Mouse (Mus musculus): ENCODE measurements around the gene Nrip1. TPM values are rescaled to one million over a fixed set of nuclear protein-coding genes. Genes with fewer than 3 reads are reported as not detected.

Nrip1 gene
- polyA plus RNA-seq, 1 experiment from 2014 or later, result 32.1 TPM

DNA sequence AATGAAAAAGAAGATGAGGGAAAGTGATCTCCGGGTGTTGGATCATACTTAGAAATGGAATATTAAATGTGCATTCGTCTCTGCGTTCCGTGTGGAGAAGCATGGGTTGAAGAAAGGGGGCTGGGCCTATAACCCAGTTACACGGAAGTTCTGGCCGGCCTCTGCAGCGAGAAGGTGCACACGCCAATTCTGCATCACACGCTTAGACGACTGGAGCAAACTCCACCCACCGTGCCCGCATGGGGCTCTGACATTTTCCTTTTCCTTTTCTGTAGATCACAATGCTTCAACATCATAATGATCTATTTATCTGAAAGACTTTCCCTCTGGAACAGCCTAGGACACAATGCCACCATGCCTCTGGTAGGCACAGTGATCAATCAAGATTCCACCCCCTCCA lies 16.5 kb downstream of the Nrip1 start:
- H3K9me3 ChIP-seq, result no peaks in the 10 kb centered on the region
- H3K9ac ChIP-seq, result no peak overlapping the region
- no peak overlapping the region for H3K4me2 ChIP-seq
- 93% methylated on average over 12 of the region's 12 CpGs for WGBS
- H3K27me3 ChIP-seq, result no peaks in the 10 kb centered on the region
- H3K27ac ChIP-seq, result no peak overlapping the region
- peaks cover 9% of the 10 kb centered on the region; the same call in 1 of the 2 replicates for H3K4me1 ChIP-seq
- no peaks in the 10 kb centered on the region for H3K36me3 ChIP-seq (replicated peaks)
- ATAC-seq (ENCODE audit: low FRiP score), result no peak
- H3K4me3 ChIP-seq (replicated peaks), result no peak overlapping the region

DNA sequence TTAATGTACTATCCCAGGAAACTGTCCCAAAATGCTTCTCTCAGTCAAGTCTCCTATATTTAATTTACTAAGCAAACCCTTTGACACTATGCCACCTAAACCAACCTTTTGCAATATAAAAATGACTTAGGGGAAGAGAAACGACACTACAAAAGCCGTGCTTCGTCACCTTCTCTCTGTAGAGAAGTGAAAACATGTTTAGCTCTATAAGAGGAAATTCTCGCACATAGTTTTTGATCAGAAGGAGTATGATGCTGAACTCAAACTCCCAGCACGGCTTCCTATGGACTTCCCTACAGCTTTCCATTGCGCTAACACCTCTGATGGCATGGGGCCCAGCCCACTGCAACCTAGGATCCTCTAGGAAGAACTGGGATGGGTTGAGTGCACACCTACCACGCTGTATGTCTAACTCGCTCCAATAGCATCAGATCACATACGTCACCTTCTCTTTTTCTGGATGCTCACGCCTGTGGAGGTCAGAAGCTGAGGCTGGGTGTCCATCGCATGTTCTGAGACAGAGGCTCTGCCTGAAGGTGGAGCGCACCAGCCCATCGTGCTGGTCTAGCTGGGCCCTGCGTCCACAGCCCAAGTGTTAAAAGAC lies 17.6 kb downstream of the Nrip1 start:
- ATAC-seq (ENCODE audit: low FRiP score), result no peak
- no peaks in the 10 kb centered on the region for H3K9me3 ChIP-seq
- 95% methylated on average over 14 of the region's 14 CpGs for WGBS
- H3K4me3 ChIP-seq (replicated peaks), result no peak overlapping the region
- no peaks in the 10 kb centered on the region for H3K36me3 ChIP-seq (replicated peaks)
- H3K9ac ChIP-seq, result no peak overlapping the region
- no peak overlapping the region for H3K27ac ChIP-seq
- H3K27me3 ChIP-seq, result no peaks in the 10 kb centered on the region
- peaks cover 9% of the 10 kb centered on the region; the same call in 1 of the 2 replicates for H3K4me1 ChIP-seq
- no peak overlapping the region for H3K4me2 ChIP-seq

GRCm38 (mm10) chr16:76355267-76355666 lies 18.4 kb downstream of the Nrip1 start:
- Histone ChIP-seq H3K4me1 (peaks cover 9% of the 10 kb centered on the region; the same call in 1 of the 2 replicates), H3K36me3 (replicated peaks) (no peaks in the 10 kb centered on the region), H3K4me3 (replicated peaks) (no peak overlapping the region), H3K27me3 (no peaks in the 10 kb centered on the region), H3K4me2 (no peak overlapping the region), H3K27ac (no peak overlapping the region), H3K9me3 (no peaks in the 10 kb centered on the region), H3K9ac (no peak overlapping the region)
- no peak for ATAC-seq (ENCODE audit: low FRiP score)
- 85% methylated on average over 5 of the region's 5 CpGs for WGBS

GRCm38 (mm10) chr16:76354841-76355240 lies 18.8 kb downstream of the Nrip1 start:
- Histone ChIP-seq H3K36me3 (replicated peaks) (0 out of 2 replicates have a peak, but pooled peaks cover under 1% of the 10 kb centered on the region), H3K4me1 (peaks cover 9% of the 10 kb centered on the region; the same call in 1 of the 2 replicates), H3K27me3 (no peaks in the 10 kb centered on the region), H3K9me3 (no peaks in the 10 kb centered on the region), H3K4me2 (no peak overlapping the region), H3K4me3 (replicated peaks) (no peak overlapping the region), H3K9ac (no peak overlapping the region), H3K27ac (no peak overlapping the region)
- WGBS, result 81% methylated on average over 3 of the region's 3 CpGs
- no peak for ATAC-seq (ENCODE audit: low FRiP score)

DNA sequence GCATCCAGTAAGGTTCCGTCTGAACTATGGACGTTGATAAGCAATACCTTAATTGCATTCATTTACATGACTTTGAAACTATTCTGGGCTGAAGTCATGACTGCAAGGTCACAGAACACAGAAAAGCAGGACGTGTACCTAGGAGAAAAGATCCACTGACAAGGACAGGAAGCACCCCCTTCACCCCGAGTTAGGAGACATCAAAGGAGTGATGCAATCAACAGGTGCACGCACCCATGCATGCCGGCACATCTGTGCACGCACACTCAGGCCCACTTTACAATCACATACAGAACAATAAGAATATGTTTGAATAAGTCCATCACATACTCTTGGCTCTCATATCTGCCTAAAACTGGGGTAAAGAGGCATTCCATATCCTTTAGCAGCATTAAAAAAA lies 19.3 kb downstream of the Nrip1 start:
- Histone ChIP-seq H3K4me3 (replicated peaks) (no peak overlapping the region), H3K27me3 (no peaks in the 10 kb centered on the region), H3K4me2 (no peak overlapping the region), H3K9ac (no peak overlapping the region), H3K9me3 (no peaks in the 10 kb centered on the region), H3K36me3 (replicated peaks) (0 out of 2 replicates have a peak, but pooled peaks cover 6% of the 10 kb centered on the region), H3K27ac (no peak overlapping the region), H3K4me1 (peaks cover 9% of the 10 kb centered on the region; the same call in 1 of the 2 replicates)
- ATAC-seq (ENCODE audit: low FRiP score), result no peak
- WGBS, result 85% methylated on average over 7 of the region's 7 CpGs

DNA sequence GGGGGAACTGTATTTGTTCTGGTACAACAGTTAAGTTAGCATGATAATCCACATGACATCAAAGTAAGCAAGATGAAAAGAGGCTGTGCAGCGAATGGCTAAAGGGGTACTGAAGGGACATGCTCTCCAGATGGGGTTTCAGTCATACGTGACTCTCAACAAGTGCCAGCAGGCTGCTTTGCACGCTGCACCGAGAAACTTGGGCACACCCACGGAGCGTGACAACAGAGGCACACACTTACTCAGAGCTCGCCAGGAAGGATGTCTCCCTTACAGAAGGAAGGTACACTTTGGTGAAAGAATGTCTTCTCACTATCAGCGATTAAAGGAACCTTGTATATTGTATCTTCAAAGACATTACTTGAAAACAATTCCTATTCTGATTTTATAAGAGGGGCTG lies 22.7 kb downstream of the Nrip1 start:
- Histone ChIP-seq H3K9me3 (no peaks in the 10 kb centered on the region), H3K27ac (no peak overlapping the region), H3K27me3 (no peaks in the 10 kb centered on the region), H3K36me3 (replicated peaks) (0 out of 2 replicates have a peak, but pooled peaks cover 6% of the 10 kb centered on the region), H3K9ac (no peak overlapping the region), H3K4me2 (no peak overlapping the region), H3K4me1 (0 out of 2 replicates have a peak, but pooled peaks cover 6% of the 10 kb centered on the region), H3K4me3 (replicated peaks) (no peak overlapping the region)
- ATAC-seq (ENCODE audit: low FRiP score), result no peak
- WGBS, result 94% methylated on average over 8 of the region's 8 CpGs

DNA sequence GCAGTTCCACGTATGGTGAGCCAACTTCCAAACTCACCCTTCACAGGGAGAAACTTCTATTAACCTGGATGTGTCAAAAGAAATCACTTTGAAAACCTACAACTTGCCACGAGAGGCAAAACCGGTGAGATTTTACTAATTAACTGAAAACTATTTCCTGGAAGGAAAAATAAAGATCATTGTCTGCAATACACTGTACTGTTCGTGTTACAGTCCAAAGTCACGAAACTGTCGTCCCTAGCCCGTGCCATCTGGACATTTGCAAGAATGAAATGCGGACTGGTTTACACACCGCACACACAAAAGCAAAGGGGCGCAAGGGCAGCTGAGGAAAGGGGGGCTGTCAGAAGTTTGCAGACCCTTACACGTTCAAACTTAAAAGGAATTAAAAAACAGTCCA lies 24.6 kb downstream of the Nrip1 start:
- 90% methylated on average over 11 of the region's 11 CpGs for WGBS
- Histone ChIP-seq H3K4me1 (0 out of 2 replicates have a peak, but pooled peaks cover 6% of the 10 kb centered on the region), H3K36me3 (replicated peaks) (peaks cover 10% of the 10 kb centered on the region; the same call in 1 of the 2 replicates), H3K4me2 (no peak overlapping the region), H3K9me3 (0 out of 2 replicates have a peak, but pooled peaks cover 4% of the 10 kb centered on the region), H3K4me3 (replicated peaks) (no peak overlapping the region), H3K9ac (no peak overlapping the region), H3K27me3 (no peaks in the 10 kb centered on the region), H3K27ac (no peak overlapping the region)
- no peak for ATAC-seq (ENCODE audit: low FRiP score)

DNA sequence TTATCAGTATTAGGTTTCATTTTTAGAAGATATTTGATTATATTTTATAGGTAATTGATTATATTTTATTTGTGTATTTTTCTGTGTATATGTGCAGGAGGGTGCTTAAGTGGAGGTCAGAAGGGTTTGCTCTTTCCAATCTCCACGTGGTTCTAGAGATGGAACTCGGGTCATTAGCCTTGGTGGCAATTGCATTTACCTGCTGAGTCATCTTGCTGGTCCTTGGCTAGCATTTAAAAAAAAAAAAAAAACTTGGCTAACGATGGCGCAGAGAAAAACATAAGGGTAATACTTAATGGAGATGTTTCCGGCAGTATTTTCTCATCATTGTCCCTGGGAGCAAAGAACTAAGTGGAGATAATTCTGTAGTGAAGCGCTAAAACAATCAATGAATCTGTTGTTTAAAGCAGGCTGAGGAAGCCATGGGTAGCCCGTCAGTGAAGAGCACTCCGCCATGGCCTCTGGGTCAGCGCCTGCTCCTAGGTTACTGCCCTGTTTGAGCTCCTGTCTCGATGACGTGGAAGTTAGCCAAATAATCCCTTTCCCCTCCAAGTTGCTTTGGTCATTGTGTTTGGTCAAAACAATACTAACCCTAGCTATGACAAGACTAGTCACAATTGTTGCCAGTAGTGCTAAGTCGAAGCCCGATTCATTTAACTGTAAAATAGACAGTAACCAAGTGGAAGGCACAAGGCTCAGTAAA lies 25.8 kb downstream of the Nrip1 start:
- Histone ChIP-seq H3K9me3 (0 out of 2 replicates have a peak, but pooled peaks cover 6% of the 10 kb centered on the region), H3K4me3 (replicated peaks) (no peak overlapping the region), H3K4me2 (no peak overlapping the region), H3K36me3 (replicated peaks) (peaks cover 15% of the 10 kb centered on the region), H3K27me3 (no peaks in the 10 kb centered on the region), H3K9ac (no peak overlapping the region), H3K4me1 (0 out of 2 replicates have a peak, but pooled peaks cover 6% of the 10 kb centered on the region), H3K27ac (no peak overlapping the region)
- no peak for ATAC-seq (ENCODE audit: low FRiP score)
- WGBS, result 82% methylated on average over 13 of the region's 13 CpGs

GRCm38 (mm10) chr16:76346371-76346770 lies 27.3 kb downstream of the Nrip1 start:
- no peak overlapping the region for H3K4me3 ChIP-seq (replicated peaks)
- H3K9ac ChIP-seq, result no peak overlapping the region
- no peak overlapping the region for H3K27ac ChIP-seq
- 0 out of 2 replicates have a peak, but pooled peaks cover 6% of the 10 kb centered on the region for H3K9me3 ChIP-seq
- 92% methylated on average over 7 of the region's 7 CpGs for WGBS
- no peak overlapping the region for H3K4me2 ChIP-seq
- H3K27me3 ChIP-seq, result no peaks in the 10 kb centered on the region
- H3K4me1 ChIP-seq, result 0 out of 2 replicates have a peak, but pooled peaks cover 6% of the 10 kb centered on the region
- H3K36me3 ChIP-seq (replicated peaks), result peaks cover 15% of the 10 kb centered on the region
- no peak for ATAC-seq (ENCODE audit: low FRiP score)

DNA sequence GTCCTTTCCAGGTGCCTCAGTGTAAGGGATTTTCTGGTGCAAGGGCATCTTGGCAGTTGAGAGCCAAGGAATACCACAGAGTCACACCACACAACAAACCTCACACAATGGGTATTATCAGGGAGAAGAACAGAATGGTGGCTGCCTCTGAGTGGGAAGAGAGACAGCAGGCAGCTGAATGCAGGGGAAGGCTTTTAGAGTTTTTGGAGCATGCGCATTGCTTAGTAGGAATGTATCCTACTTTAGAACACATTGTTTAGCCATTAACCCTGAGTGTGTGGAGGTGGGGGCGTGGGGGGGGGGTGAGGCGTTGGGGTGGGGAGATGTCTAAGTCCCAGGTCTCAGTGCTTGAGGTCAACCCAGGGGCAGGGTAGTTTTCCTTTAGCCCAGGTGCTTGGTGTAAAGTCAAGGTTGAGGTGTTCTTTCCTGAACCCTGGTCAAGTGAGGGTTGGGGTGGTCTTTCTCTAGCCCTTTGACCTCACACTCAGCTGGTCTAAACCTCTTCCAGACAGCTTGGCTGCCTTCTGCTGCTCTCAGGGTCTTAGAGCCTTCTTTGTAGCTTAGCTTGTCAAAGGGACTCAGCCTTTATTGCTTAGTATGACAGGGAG lies 28.8 kb downstream of the Nrip1 start:
- no peak overlapping the region for H3K27ac ChIP-seq
- no peak overlapping the region for H3K4me2 ChIP-seq
- 0 out of 2 replicates have a peak, but pooled peaks cover 6% of the 10 kb centered on the region for H3K4me1 ChIP-seq
- 0 out of 2 replicates have a peak, but pooled peaks cover 6% of the 10 kb centered on the region for H3K9me3 ChIP-seq
- 81% methylated on average over 3 of the region's 3 CpGs for WGBS
- H3K9ac ChIP-seq, result no peak overlapping the region
- no peak overlapping the region for H3K4me3 ChIP-seq (replicated peaks)
- no peaks in the 10 kb centered on the region for H3K27me3 ChIP-seq
- no peak for ATAC-seq (ENCODE audit: low FRiP score)
- peaks cover 15% of the 10 kb centered on the region for H3K36me3 ChIP-seq (replicated peaks)

GRCm38 (mm10) chr16:76344030-76344429 lies 29.6 kb downstream of the Nrip1 start:
- H3K36me3 ChIP-seq (replicated peaks), result peaks cover 9% of the 10 kb centered on the region
- no peak overlapping the region for H3K27ac ChIP-seq
- H3K9ac ChIP-seq, result no peak overlapping the region
- H3K27me3 ChIP-seq, result no peaks in the 10 kb centered on the region
- 0 out of 2 replicates have a peak, but pooled peaks cover 6% of the 10 kb centered on the region for H3K9me3 ChIP-seq
- H3K4me1 ChIP-seq, result 0 out of 2 replicates have a peak, but pooled peaks cover 6% of the 10 kb centered on the region
- WGBS, result 92% methylated on average over 2 of the region's 2 CpGs
- ATAC-seq (ENCODE audit: low FRiP score), result no peak
- no peak overlapping the region for H3K4me3 ChIP-seq (replicated peaks)
- no peak overlapping the region for H3K4me2 ChIP-seq

DNA sequence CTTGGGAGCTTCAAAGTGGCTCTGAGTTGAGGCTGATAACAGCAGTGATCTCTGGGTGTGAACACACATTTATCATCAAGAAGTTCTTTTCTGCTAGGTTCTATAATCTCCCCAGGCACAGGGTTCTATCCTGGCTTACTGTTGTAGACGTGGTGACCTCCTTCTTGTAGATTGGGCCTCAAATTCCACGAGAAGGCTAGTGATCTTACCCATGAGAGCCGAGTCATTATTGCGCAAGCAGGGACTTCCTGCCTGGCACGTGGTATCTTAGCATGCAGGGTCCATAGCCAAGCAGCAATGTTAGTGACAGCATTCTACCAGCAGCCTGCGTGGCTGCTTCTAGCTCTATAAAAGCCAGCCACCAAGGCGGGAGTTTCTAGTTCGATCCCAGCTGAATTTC lies 32.0 kb downstream of the Nrip1 start:
- no peaks in the 10 kb centered on the region for H3K4me1 ChIP-seq
- no peak overlapping the region for H3K4me2 ChIP-seq
- peaks cover 9% of the 10 kb centered on the region for H3K36me3 ChIP-seq (replicated peaks)
- H3K4me3 ChIP-seq (replicated peaks), result no peak overlapping the region
- no peak overlapping the region for H3K9ac ChIP-seq
- no peaks in the 10 kb centered on the region for H3K27me3 ChIP-seq
- 90% methylated on average over 8 of the region's 8 CpGs for WGBS
- 0 out of 2 replicates have a peak, but pooled peaks cover 6% of the 10 kb centered on the region for H3K9me3 ChIP-seq
- no peak overlapping the region for H3K27ac ChIP-seq
- no peak for ATAC-seq (ENCODE audit: low FRiP score)

All from forebrain, embryonic 12.5 days (tissue).